Mouse (Mus musculus) liver, embryonic 18 days (tissue): Measurements from ENCODE around the gene Prkg1. TPM values are rescaled to one million over a fixed set of nuclear protein-coding genes. Genes with fewer than 3 reads are reported as not detected.

Source experiments
- polyA plus RNA-seq: library from polyadenylated mRNA; depleted of rRNA; stranded (reverse); fragments of >200 nt; gene quantifications from 2 replicates; pipeline ENCODE4 v1.2.3, GENCODE M21; 2012; rRNA removed

Prkg1 gene
- polyA plus RNA-seq: 0.88 and 0.89 TPM in 2 replicates

DNA sequence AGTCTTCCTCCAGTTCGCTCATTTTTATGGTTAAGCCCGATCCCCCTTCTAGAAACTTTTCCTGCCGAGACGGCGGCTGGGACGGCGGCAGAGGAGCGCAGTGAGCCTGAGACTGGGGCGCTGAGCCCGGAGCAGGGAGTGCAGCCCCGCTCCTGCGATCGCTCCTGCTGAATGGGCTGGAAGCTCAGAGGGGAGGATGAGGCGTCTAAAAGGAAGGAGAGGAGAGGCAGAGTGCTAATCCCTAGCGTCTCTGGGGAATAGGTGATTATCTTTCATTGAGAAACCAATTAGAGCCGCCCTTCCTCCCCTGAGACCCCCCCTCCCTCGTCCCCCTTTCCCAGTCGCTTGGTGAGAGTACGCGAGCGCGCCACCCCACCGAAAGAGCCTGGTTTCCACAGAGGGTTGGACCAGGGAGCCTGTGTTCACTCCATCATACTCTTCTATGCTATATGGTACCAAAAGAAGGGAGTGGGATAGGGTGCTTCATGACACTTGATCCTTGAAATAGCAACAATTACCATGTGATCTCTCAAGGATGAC is at the start of gene Prkg1:
Prkg1 (minus strand) TSS at position 233 of the 540 bp plus-strand sequence.

DNA sequence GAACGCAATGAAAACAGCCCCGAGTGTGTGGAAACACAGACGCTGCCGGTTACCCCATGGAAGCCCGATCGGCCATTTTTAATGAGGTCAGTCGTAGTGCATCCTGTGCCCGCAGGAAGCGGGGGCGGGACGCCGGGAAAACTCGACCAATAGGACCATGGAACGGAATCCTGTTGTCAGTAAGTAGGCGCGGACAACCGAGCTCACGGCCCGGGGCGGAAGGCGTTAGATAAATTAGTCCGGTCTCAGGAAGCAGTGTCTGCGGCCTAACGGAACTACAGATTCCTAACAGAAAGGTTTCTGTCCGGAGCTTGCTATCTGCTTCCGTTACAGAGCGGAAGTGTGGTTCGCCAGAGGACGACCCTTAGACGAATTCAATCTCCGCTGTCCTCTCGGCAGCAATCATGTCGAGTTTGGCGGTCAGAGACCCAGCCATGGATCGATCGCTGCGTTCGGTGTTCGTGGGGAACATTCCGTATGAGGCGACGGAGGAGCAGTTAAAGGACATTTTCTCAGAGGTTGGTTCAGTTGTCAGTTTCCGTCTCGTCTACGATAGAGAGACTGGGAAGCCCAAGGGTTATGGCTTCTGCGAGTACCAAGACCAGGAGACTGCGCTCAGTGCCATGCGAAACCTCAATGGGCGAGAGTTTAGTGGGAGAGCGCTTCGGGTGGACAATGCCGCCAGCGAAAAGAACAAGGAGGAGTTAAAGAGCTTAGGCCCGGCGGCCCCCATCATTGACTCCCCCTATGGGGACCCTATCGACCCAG is 682.0 kb downstream of the Prkg1 start, which contains the start of gene Cstf2t:
Cstf2t (plus strand) TSS at position 176 of the 768 bp plus-strand sequence.

DNA sequence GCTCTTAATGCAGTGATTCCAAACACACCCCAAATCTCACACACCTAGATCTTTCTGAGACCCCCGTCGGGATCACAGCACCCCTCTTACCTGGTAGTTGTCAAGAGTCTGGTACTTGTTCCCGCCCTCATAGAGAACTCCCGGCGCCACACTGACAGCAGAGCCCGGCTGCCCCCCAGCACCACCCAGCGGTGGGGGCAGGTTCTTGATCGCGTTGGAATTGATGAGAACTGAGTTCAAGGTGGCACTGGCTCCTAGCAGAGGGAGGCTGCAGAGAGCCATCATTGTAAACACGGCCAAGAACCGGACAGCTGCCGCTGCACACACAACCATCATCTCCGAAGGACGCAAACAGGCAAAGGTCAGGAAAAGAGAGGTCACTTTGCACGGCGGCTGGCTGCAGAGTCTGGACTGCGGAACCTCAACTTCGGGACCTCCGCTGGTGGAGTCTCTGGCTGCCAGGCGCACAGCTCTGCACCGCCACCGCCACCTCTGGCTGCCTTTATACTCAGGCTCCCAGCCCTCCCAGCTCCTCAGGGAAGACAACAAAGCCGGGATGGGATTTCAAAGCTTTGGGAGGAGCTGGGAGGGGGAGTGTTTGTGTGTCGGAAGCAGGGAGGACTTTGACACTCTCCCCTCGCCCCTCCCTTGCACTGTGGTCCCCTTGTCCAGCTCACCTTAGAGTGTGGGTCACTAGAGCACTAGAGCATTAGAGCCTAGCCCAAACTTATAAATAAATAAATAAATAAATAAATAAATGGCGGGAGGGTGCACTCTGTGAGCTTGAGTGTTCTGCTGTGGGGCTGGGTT is 1215.6 kb downstream of the Prkg1 start, which contains the start of gene Dkk1:
Dkk1 (minus strand) TSS at position 622 of the 810 bp plus-strand sequence.

Other genes with a start within 250 kb of the Prkg1 start
- gene A1cf, start 103.7 kb upstream of the Prkg1 start, polyA plus RNA-seq: 14.5 and 14.9 TPM in 2 replicates